Mouse (Mus musculus) heart, adult 11 months (tissue): ENCODE measurements around the gene Cs.

Experiments used
- DNase-seq: peaks from one replicate; pipeline ENCODE4 v3.0.0; 2022

Cs gene

DNA sequence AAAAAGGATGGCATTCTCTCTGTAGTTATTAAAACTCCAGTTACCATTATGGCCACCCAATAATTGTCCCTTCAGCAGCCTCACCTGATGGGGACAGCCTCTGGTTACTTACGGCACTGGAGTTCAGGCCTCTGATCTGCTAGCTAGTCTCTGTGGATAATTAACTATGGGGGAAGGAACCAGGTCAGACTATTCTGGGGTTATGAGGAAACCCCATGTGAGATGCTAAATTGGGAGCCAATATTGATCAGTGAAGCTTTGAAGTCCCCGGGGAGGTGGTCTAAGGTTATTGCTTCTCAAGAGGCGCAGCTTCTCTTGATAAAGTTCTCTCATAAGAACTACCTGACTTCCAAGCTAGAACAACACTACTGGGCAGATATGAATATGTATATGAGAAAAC lies 1.3 kb upstream of the Cs start:
- no peak for DNase-seq

DNA sequence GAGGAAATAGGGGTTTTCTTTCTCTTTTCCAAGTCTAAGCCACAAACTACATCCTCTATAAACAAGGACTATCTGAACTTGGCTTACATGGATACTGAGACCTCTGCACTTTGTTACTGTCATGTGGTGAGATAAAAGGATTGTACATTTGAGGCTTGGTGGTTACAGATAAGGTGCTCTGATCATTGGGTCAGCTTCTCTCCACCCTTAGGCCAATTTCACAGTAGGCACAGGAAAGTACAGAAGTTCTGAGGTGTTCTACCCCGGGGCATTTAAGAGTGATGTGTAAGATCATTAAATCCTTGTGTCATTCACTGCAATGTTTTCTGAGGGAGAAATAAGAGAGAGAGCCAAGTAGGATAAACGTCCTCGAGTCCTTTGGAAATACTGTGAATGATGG lies 937 bp upstream of the Cs start:
- DNase-seq: no peak

DNA sequence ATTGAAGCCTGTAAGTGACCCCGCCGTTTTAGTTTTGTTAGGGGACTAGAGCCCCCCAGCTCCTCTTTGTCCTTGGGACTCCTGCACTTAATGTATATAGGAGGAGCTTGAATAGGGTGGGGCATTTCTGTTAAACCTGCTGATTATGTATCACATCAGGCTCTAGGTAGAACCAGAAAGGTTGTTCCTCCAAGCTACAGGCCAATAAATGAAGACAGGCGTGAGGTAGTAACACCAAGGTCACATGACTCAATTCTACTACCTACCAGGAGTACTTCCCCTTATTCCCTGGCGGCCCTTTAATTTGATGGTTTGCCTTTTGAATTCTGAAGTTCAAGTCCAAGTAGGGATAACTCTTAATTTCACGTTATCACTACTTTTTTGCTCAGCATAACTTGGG lies 881 bp downstream of the Cs start:
- DNase-seq: no peak

DNA sequence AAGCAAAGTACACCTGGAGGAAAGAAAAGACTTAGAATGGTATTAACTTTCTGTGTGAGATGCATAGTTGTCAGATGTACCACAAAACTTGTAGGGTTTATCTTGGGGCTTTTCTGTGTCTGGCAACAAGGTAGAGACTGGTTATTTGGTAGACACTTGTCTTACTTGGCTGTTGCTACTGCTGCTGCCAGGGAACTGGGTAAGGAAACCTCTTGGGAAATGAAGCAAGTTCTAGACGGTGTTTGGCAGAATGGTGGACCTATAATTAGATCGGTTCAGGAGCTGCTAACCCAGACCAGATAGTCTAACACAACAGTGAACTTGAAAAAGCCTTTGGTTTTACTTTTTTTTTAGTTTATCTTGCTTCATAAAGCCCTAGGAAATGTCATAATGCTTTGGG lies 1.4 kb downstream of the Cs start:
- DNase-seq: no peak

DNA sequence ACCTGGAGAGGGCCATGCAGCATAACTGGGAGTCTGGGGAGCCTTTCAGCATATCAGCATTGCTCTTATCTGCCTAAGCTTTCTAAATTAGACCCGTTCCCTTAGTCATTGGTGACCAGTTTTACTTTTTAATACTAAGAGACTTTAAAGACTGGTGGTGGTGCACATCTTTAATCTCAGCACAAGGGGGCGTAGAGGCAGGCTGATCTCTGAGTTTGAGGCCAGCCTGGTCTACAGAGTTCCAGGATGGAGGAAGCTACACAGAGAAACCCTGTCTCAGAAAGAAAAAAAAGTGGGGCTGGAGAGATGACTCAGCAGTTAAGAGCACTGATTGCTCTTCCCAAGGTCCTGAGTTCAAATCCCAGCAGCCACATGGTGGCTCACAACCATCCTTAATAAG lies 2.7 kb downstream of the Cs start:
- no peak for DNase-seq

DNA sequence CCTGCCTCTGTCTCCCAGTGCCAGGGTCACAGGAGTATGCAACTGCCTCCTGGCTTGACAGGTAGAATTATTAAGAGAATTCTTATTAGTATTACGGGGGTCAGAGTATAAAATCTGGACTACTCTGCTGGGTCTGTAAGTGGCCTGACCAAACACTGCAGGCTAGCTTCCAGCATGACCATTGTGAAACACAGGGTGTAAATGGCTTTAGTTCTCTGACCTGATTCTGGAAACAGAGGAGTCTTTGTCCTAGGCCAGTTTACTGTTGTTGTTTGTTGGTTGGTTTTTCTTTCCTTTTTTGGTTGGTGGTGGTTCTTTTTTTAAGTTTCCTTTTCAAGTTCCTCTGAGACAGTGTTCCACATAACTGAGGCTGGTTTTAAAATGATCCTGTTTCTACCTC lies 5.9 kb downstream of the Cs start:
- no peak for DNase-seq

DNA sequence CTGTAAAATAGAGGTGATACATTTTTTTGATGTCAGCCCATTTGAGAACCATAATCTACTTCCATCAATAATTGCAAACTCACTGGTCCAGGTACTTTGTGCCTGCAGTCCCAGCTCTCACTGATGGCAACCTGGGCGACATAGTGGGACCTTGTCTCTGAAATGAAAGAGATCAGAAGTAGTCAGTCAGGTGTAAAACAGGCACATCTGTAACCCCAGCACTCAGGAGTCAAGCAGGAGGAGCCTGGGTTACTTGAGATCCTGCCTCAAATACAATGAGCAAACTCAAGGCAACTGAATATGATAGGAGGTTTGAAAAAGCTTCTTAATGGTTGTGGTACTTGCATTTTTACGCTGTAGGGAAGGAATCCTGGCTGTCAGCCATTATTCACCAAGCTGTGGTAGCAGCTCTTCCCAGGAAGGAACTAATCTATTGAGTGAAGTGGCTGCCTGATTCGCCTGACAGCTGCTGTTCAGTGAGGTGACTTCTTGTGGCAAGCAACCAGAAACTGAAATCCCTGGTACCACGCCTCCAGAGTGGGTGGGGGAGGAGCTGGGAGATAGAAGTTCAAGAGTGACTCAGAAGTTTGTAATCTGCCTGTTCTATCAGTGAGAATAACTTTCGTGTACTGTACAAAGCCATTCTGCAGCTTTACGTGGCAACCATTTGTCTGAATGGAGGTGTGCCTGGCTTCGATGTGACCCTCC lies 7.2 kb downstream of the Cs start:
- DNase-seq: peak; percentile 97

DNA sequence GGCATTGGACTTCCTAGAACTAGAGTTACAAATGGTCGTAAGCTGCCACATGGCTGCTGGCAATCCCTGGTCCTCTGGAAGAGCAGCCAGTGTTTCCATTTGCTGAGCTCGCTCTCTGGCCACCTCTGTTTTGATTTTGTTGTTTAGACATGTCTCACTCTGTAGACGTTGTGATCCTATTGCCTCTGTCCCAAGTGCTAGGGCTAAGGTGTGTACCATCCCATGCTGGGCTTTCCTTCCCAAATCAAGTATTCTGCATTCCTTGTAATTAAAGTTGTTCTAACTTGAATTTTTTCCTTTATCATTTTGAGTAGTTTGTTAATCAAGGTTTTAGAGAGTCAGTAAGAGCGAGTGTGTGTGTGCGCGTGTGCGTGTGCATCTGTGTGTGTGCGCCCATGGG lies 10.0 kb downstream of the Cs start:
- DNase-seq: no peak

DNA sequence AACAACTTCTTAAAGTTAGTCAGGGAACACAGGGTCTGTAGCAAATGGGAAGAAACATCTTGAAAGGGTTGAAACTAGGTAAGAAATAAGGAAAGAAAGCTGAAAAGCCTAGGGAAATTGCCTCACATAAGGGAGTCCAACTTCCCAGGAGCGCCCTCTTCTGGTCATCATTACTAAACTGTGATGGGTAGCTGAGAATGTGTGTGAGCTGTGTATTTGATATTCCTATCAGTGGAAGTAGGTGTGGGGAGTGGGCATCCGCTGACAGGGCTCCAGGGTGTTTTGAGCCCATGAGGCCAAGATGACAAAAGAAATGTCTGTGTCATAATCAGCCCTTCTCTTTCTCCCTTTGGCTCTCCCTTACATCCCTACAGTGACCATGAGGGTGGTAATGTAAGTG lies 21.3 kb downstream of the Cs start:
- no peak for DNase-seq

DNA sequence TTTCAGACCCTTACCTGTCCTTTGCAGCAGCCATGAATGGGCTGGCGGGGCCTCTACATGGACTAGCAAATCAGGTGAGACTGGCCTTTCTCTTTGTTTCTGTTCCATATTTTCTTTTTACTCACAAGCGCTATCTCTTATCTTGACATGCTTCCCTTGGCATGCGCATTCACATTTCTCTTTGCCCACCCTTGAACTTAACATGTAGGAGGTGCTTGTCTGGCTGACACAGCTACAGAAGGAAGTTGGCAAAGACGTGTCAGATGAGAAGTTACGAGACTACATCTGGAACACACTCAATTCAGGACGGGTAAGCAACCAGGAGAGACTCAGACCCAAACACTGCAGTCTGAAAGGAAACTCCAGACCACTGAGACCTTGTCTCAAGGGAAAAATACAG lies 21.7 kb downstream of the Cs start:
- DNase-seq: no peak

DNA sequence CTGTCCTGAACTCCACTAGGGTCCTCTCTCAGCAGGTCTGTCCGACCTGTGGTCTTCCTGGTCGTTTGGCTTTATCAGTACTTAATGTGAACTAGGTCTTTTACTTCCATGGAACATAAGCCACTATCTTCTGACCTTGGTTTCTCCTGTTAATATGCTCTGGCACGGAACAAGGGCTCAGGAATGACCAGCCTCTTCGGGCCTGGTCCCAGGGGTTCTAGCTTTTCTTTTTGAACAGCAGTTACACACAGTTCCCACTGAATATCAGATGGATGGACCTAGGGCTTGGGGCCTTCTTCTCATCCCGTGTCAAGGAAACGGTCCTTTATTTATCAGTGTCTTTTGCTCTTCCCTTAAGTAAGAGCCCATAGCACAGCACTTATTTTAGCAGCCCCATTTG lies 24.3 kb downstream of the Cs start:
- no peak for DNase-seq

DNA sequence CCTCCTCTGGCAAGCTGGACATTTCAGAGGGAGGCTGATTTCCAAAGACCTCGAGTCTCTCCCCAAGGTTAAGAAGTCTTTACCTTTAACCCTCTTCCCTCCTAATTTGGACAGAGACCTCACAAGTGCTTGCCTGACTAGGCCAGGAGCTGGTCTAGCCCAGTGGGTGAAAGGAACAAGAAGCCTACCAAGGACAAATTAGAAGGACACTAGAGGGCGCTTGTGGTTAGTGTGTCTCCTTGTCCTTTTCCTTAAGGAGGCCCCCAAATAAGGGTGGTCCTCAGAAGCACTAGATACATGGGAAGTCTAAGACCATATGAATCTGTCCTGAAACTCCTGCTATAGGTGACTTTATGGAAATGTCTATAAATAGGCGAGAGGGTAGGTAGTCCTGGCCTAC lies 25.0 kb downstream of the Cs start:
- peak; percentile 87 for DNase-seq

DNA sequence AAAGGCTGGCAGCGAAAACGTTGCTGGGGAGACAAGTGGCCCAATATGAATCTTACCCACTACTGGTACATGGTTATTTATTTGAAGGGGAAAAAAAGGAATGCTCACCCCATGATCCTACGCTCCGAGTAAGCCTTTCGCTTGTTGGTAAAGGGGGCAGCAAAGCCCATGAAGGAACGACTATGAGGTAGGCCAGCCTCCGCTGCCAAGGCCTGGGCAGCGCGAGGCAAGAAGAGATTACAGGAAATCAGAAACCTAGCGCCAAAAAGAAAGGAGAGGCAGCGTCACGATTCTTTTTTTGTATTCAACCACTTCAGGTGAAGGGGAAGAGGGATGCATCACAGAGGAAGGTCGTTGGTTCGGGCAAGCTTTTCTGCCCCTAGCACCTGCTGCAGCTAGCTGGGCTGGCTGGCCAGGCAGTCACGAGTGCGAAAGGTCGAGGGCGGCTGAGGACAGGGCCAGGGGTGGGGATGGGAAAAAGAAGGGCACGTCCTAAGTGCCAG lies 30.4 kb downstream of the Cs start:
- DNase-seq: no peak

DNA sequence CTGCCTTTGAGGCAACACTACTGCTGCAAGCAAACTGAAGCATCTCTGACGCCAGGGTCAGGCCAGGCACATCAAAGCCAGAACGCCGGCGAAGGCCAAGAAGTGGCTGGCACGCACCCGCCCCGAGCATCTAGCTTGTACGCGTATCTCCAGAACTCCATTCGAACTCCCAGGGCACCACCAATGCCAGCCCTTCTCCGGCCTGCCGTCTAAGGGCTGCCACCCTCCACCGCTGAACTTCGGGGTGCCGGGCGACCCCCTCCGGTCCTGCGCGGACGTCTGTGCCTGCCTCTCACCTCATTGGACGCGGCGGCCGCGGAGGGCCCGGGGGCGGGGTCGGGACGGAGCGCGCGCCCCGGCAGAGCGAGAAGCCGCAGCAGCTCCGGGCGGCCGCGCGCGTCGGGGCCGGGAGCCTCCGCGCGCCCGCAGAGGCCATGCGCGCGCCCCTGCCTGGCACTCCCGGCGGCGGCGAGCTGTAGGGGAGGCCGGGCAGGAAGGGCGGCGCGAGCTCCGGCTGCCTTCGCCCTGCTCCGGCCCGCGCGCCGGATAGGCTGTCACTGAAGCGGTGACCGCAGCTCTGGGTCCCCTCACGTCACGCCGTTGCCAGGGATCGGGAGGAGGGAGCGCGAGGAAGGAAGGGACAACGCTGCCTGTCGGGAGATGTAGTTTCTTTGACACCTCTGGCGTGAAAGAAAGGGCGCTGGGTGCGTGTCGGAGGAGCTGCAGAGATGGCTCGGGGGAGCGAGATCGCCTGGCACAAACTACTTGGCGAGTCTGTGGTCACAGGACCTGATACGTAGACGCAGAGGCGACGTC lies 31.1 kb downstream of the Cs start, which contains the start of gene Coq10a:
Coq10a (minus strand) TSS at position 596 of the 816 bp plus-strand sequence.
- peak; percentile 100 for DNase-seq

DNA sequence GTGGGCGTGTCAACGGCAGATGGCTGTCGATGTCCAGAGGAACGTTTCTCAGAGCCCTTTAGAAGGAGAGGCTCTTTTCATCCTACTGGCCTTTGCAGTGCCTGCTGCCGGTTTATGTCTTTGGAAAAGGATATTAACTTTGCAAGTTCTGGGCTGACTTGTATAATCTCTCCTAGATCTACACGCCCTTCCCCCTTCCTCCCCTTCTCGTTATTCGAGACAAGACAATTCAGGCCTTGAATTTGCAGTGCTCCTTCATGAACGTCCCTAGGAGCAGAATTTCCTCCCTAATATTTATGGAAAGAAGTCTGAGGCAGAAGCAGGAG lies 31.6 kb downstream of the Cs start:
- DNase-seq: no peak

DNA sequence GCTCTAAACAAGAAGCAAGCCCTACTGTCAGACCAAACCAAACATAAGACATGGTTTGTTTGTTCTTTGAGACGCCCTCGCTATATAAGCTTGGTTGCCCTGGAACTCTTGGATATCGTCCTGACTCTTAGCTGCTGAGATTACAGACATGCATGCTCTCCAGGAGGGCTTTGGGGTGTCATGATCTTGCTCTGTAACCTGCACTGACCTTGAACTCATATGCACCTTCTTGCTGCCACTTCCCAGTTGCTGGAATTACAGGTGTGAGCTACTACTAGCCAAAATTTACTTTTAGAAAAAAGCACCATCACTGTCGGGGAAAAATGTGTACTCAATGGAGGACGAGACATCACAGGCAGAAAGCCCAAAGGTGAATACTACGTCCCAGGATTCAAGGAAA lies 32.1 kb downstream of the Cs start:
- DNase-seq: peak; percentile 91

DNA sequence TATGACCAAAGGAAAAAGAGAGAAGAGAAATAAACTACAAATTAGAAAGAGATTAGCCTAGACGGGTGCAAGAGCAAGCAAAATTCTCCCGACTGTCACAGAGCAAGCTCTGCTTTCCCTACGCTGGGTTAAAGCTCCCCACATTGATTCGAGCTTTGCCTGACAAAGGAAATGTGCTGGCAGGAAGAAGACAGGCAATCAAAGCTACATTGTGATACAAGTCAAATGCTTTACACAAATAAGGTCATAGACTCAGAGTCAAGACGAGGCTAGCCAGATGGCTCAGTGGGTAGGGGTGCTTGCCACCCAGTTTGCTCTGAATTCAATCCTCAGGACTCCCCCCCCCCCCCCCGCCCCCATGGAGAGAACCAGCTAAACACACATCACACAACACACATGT lies 32.5 kb downstream of the Cs start:
- DNase-seq: peak; percentile 84

DNA sequence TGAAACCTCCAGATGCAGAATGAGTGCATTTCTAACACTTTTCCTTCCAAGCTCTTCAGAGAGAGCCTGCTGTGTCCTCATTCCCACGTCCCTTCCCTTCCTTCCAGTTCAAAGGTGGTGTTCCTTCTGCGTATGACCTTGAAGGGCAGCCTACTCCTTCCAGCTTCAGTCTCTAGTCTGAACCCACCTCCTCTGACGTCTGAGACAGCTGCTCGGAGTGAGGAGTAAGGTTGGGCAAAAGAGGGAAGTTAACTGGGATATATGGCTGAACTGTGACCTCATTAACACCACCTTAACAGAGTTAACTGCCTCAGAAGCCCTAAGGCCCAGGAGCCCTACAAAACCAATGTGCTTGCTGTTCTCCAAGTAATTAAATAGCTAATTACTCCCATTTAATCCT lies 33.1 kb downstream of the Cs start:
- peak; percentile 87 for DNase-seq

DNA sequence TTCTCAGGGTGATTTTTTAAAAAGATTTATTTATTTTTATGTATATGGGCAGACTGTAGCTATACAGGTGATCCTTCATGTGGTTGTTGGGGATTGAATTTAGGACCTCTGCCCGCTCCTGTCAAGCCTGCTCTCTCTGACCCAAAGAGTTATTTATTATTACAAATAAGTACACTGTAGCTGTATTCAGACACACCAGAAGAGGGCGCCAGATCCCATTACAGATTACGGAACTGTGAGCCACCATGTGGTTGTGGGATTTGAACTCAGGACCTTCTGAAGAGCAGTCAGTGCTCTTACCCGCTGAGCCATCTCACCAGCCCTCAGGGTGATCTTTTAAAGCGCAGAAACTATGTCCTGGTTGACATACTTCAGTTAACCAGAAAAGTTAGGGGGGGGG lies 34.6 kb downstream of the Cs start:
- no peak for DNase-seq

DNA sequence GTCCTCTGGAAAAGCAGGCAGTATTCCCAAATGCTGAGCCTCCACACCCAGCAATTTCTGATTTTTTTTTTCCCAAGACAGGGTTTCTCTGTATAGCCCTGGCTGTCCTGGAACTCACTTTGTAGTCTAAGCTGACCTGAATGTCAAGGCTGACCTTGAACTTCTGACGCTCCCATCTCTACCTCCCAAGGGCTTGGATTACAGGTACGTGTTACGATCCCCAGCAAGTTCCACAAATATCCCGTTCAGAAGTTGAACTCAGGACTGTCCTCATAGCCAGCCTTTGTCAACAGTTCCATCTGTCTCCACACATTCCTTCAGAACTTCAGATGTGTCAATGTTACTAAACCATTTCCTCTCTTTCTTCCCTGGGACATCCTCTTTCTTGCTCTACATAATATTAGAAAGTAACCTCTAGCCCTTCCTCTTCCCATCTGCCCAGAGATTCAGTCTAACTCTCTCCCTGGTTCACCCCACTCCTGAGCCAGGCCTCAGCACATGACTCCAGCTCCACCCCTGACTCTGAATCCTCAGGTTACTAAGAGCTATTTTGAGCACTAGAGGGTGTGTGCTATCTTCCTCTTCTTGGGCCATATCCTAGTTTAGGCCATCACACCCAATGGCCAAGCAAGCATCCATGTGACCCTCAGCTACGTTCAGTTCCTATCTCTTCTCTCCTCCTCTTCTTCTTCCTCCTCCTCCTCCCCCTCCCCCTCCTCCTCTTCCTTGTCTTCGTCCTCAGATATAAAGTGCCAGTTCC lies 35.6 kb downstream of the Cs start:
- peak; percentile 98 for DNase-seq

DNA sequence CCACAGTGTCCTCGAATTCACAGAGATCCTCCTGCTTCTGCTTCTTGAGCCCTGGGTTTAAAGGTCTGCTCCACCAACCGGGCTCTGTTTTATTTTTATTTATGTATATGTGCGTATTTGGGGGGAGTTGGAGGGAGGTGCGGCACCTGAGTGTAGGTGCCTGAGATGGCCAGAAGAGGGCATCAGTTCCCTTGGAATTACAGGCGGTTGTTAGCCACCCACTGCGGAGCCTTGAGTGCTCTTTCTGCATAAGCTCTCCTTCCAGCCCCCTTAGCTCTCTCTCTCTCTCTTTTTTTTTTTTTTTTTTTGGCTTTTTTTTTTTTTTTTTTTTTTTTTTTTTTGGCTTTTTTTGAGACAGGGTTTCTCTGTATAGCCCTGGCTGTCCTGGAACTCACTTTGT lies 36.9 kb downstream of the Cs start:
- DNase-seq: peak; percentile 70

DNA sequence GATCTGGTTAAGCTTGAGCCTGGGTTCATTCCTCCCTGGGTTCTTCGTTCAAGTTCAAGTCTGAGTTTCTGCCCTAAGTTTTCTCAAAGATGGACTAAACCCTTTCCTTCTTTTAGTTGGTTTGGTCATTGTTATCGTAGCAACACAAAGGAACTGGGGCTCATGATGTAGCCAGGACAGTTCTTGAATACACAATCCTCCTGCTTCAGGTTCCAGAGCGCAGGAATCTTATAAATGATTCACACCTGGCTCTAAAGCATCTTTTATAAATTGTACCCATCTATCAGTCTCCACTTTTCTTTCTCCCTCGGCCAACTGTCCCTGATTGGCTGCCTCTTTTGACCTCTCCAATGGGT lies 38.5 kb downstream of the Cs start:
- DNase-seq: no peak

DNA sequence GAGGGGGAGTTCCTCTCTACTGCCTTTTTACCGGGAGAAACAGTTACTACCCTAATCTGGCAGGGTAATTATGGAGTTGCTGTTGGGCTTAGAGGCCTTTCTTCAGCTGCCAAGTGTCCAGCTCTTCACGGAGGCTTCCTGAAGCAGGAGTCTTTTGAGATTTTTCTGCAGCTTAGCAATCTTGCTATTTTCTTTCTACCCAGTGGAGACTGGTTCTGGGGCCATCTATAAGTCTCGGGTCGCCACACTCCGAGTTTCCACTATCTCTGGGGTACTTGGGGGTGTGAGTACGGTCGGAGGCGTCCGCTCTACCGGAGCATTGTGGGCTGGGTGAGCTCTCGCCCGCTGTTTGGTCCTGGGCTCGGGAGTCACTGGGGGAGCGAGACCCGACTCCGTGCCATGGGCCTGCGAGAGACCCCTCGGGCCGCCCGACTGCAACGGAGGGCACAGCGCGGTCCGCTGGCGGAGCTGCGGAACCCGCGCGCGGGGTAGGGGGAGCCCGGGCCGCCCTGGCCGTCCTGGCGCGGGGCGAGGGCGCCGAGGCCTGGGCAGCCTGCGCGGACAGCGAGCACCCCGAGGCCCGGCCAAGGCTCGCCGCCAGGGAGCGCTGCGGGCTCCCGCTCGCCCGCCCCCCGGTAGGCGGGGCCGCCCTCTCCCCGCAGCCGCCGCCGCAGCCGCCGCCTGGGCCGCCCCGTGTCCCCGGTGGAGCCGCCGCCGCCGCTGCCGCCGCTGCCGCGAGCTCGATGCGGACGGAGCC lies 39.1 kb downstream of the Cs start, which contains the start of gene Ankrd52:
Ankrd52 (plus strand) TSS at position 661 of the 757 bp plus-strand sequence.
- peak; percentile 99 for DNase-seq
